Mouse (Mus musculus) macrophage (primary cell): ENCODE data around the gene Hist1h2bq. TPM values are rescaled to one million over a fixed set of nuclear protein-coding genes. Genes with fewer than 3 reads are reported as not detected.
"Not testable (repeated sequence)": the region's sequence is repeated elsewhere in the genome, so short reads cannot be mapped to it uniquely, and the experiment has no call there.

ENCODE experiments used
- H3K27ac ChIP-seq: fragments of 350-480 bp; formaldehyde crosslinking; 2 replicates; pipeline ENCODE4 v1.9.0; 2021
- H3K36me3 ChIP-seq: fragments of 350-480 bp; formaldehyde crosslinking; 2 replicates; pipeline ENCODE4 v1.9.0; 2021; ENCODE audit errors: inconsistent target
- H3K4me3 ChIP-seq: fragments of 350-480 bp; formaldehyde crosslinking; 2 replicates; pipeline ENCODE4 v1.9.0; 2021; ENCODE audit errors: inconsistent target
- H3K79me2 ChIP-seq: fragments of 350-480 bp; formaldehyde crosslinking; 2 replicates; pipeline ENCODE4 v1.9.0; 2021; ENCODE audit errors: inconsistent target
- WGBS: methylation state at CpG from one replicate; pipeline ENCODE4 v1.1.7; 2026; ENCODE audit warnings: inconsistent platforms; ENCODE audit not compliant: missing documents; 5-methylcytosine and 5-hydroxymethylcytosine counted together
- polyA plus RNA-seq: library from polyadenylated mRNA; stranded (reverse); fragments of 250-400 nt; gene quantifications from 3 replicates; pipeline ENCODE4 v1.2.4, GENCODE M21; 2018; ENCODE audit warnings: inconsistent platforms

The Hist1h2bq gene
- polyA plus RNA-seq, 1 experiment from 2014 or later, result 0.17 TPM

- WGBS, result 4% methylated on average over 10 of the region's 35 CpGs
- H3K27ac ChIP-seq, result peak overlapping the region; percentile 86
- H3K36me3 ChIP-seq, result not testable (repeated sequence)
Observed at GRCm38 (mm10) chr13:21782361-21783254, 27.4 kb downstream of the Hist1h2bq start.

GRCm38 (mm10) chr13:21781639-21782038 lies 28.4 kb downstream of the Hist1h2bq start:
- Histone ChIP-seq H3K79me2 (no peaks in the 10 kb centered on the region), H3K36me3 (no peaks in the 10 kb centered on the region), H3K4me3 (no peak overlapping the region), H3K27ac (peak overlapping the region; percentile 86)
- WGBS, result 100% methylated on average over 1 of the region's 1 CpGs

More at GRCm38 (mm10) chr13:21782361-21783254, 27.4 kb downstream of the Hist1h2bq start:
- not testable (repeated sequence) for H3K79me2 ChIP-seq
- H3K4me3 ChIP-seq, result peak overlapping the region; percentile 23; the same call in 1 of the 2 replicates

- no peaks in the 10 kb centered on the region for H3K79me2 ChIP-seq
- 60% methylated on average over 5 of the region's 6 CpGs for WGBS
- H3K4me3 ChIP-seq, result peak overlapping the region; percentile 58; the same call in 1 of the 2 replicates
- H3K27ac ChIP-seq, result peak overlapping the region; percentile 86
- no peaks in the 10 kb centered on the region for H3K36me3 ChIP-seq
Observed at GRCm38 (mm10) chr13:21781021-21781555, 28.9 kb downstream of the Hist1h2bq start.

- H3K4me3 ChIP-seq, result peak within 1 kb of the TSS; percentile 58
- no peaks in the 10 kb centered on the region for H3K36me3 ChIP-seq
- H3K79me2 ChIP-seq, result no peaks in the 10 kb centered on the region
- H3K27ac ChIP-seq, result peak within 1 kb of the TSS; percentile 86
- under 1% methylated on average over 43 of the region's 44 CpGs for WGBS
Observed at GRCm38 (mm10) chr13:21779767-21780731, 29.9 kb downstream of the Hist1h2bq start, which contains the start of gene Hist1h1b. Hist1h1b (minus strand) TSS chr13:21780625.

- Histone ChIP-seq H3K4me3 (peak overlapping the region; percentile 58), H3K27ac (peak overlapping the region; percentile 86), H3K79me2 (no peaks in the 10 kb centered on the region), H3K36me3 (no peaks in the 10 kb centered on the region)
- under 1% methylated on average over 31 of the region's 33 CpGs for WGBS
Observed at GRCm38 (mm10) chr13:21778814-21779766, 30.9 kb downstream of the Hist1h2bq start.

Other genes starting within 250 kb of the Hist1h2bq start
- gene Olfr1364, start 228.4 kb downstream of the Hist1h2bq start, polyA plus RNA-seq, result not detected in 3 replicates
- not detected in 3 replicates for gene Olfr1362, start 196.2 kb downstream of the Hist1h2bq start, polyA plus RNA-seq
- not detected in 3 replicates for gene Olfr11, start 167.7 kb downstream of the Hist1h2bq start, polyA plus RNA-seq
- gene Olfr1361, start 146.8 kb downstream of the Hist1h2bq start, polyA plus RNA-seq, result not detected in 3 replicates
- not detected in 3 replicates for gene Olfr1360, start 132.8 kb downstream of the Hist1h2bq start, polyA plus RNA-seq
- gene Olfr1359, start 112.1 kb downstream of the Hist1h2bq start, polyA plus RNA-seq, result not detected in 3 replicates
- gene Hist1h2bl, start 94.1 kb downstream of the Hist1h2bq start, polyA plus RNA-seq, result not detected in 3 replicates
- gene Hist1h2ai, start 93.8 kb downstream of the Hist1h2bq start, polyA plus RNA-seq, result not detected in 3 replicates
- 1.6 TPM in 1 of 3 replicates, not detected in the others for gene Hist1h3h, start 92.5 kb downstream of the Hist1h2bq start, polyA plus RNA-seq
- gene Hist1h2bm, start 88.2 kb downstream of the Hist1h2bq start, polyA plus RNA-seq, result not detected in 3 replicates
- not detected in 3 replicates for gene Hist1h4j, start 75.1 kb downstream of the Hist1h2bq start, polyA plus RNA-seq
- gene Hist1h4k, start 59.7 kb downstream of the Hist1h2bq start, polyA plus RNA-seq, result 3.4 to 5.4 TPM in 2 of 3 replicates, not detected in the other
- not detected in 3 replicates for gene Hist1h2ak, start 56.4 kb downstream of the Hist1h2bq start, polyA plus RNA-seq
- gene Hist1h2bn, start 56.1 kb downstream of the Hist1h2bq start, polyA plus RNA-seq, result 1.4 TPM in 1 of 3 replicates, not detected in the others
- gene Hist1h1b, start 29.6 kb downstream of the Hist1h2bq start, polyA plus RNA-seq, result not detected in 3 replicates
- not detected in 3 replicates for gene Hist1h3i, start 26.8 kb downstream of the Hist1h2bq start, polyA plus RNA-seq
- gene Hist1h2an, start 23.0 kb downstream of the Hist1h2bq start, polyA plus RNA-seq, result not detected in 3 replicates
- not detected in 3 replicates for gene Hist1h2bp, start 22.7 kb downstream of the Hist1h2bq start, polyA plus RNA-seq
- not detected in 3 replicates for gene Hist1h2ao, start 268 bp upstream of the Hist1h2bq start, polyA plus RNA-seq
- 1.4 TPM in 1 of 3 replicates, not detected in the others for gene Hist1h4m, start 1.5 kb upstream of the Hist1h2bq start, polyA plus RNA-seq
- not detected in 3 replicates for gene Hist1h4n, start 22.0 kb upstream of the Hist1h2bq start, polyA plus RNA-seq
- 13.7 to 51.2 TPM (median 37.0 TPM) in 3 replicates for gene Hist1h2ap, start 23.3 kb upstream of the Hist1h2bq start, polyA plus RNA-seq
- gene Hist1h2br, start 23.5 kb upstream of the Hist1h2bq start, polyA plus RNA-seq, result 1.1 TPM in 1 of 3 replicates, not detected in the others
- gene Zfp184, start 134.9 kb upstream of the Hist1h2bq start, polyA plus RNA-seq, result 0.14 TPM in 1 of 3 replicates, not detected in the others
- gene Pom121l2, start 171.0 kb upstream of the Hist1h2bq start, polyA plus RNA-seq, result not detected in 3 replicates
- gene Prss16, start 199.5 kb upstream of the Hist1h2bq start, polyA plus RNA-seq, result 0.52 to 2.6 TPM (median 1.3 TPM) in 3 replicates
- gene Hist1h2ah, start 225.4 kb upstream of the Hist1h2bq start, polyA plus RNA-seq, result not detected in 3 replicates
- not detected in 3 replicates for gene Hist1h2bk, start 225.7 kb upstream of the Hist1h2bq start, polyA plus RNA-seq
- gene Hist1h4i, start 231.2 kb upstream of the Hist1h2bq start, polyA plus RNA-seq, result 2.6 to 11.5 TPM (median 7.3 TPM) in 3 replicates
- not detected in 3 replicates for gene Hist1h2ag, start 232.7 kb upstream of the Hist1h2bq start, polyA plus RNA-seq
- gene Hist1h2bj, start 233.0 kb upstream of the Hist1h2bq start, polyA plus RNA-seq, result not detected in 3 replicates